Mouse (Mus musculus): ENCODE measurements at regions not wholly inside any gene's neighbourhood (a gene's known extent, or its start where the extent isn't known, plus 50 kb on each side); places are given as distances from the start of the nearest gene placed in this dataset.
A peak's percentile ranks its signal among the peaks of the same experiment; 100 is the strongest.
"Not testable (repeated sequence)": the region's sequence is repeated elsewhere in the genome, so short reads cannot be mapped to it uniquely, and the experiment has no call there.

DNA sequence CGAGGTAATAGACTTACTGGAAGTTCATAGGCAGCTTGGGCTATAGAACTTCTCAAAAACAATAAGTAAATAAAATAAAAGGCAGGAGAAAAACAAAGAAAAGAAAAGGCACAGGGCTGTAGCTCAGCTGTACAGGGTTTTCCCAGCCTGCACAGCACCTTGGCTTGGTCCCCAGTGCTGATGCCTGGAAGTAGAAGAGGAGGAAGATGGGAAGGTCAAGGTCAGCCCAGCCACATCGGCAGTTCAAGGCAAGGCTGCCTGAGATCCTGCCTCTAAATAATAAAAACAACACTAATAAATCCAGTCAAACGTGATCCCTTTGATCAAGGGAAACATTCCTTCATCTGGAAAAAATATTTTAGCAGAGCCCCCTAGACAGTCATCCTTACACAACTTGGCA is 103.1 kb downstream of the Cenpf start:
- no peak for DNase-seq (ENCODE audit: low spot score)

- no peak for DNase-seq (ENCODE audit: low spot score)
Observed at GRCm38 (mm10) chr1:189581427-189581826, 106.5 kb downstream of the Cenpf start.

GRCm38 (mm10) chr1:189579358-189579757 is 108.5 kb downstream of the Cenpf start:
- DNase-seq (ENCODE audit: low spot score): peak; percentile 51

- peak; percentile 38 for DNase-seq (ENCODE audit: low spot score)
Observed at GRCm38 (mm10) chr1:189576311-189577002, 111.4 kb downstream of the Cenpf start.

- no peak for DNase-seq (ENCODE audit: low spot score)
Observed at GRCm38 (mm10) chr1:189575525-189576240, 112.2 kb downstream of the Cenpf start.

DNA sequence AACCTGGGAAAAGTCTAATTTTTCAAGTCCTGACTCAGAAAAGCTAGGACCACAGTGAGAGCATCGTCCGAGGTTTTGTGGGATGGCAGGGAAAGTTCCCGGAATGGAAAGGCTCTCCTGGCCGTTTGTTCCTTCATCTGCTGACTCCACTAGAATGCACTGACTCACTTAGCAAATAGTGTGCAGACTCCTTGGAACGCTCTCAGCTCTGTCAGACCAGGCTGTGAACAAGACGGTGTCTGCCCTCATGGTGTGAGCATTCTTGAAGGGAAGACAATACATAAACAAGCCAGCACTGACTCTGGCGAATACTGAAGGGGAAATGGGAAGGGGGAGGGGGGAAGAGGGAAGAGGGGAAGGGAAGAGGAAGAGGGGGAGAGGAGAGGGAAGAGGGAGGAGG is 121.4 kb downstream of the Cenpf start:
- peak; percentile 36 for DNase-seq (ENCODE audit: low spot score)

GRCm38 (mm10) chr1:189561831-189562230 is 126.1 kb downstream of the Cenpf start:
- DNase-seq (ENCODE audit: low spot score): no peak

GRCm38 (mm10) chr1:189560576-189560975 is 127.3 kb downstream of the Cenpf start:
- no peak for DNase-seq (ENCODE audit: low spot score)

GRCm38 (mm10) chr1:189550851-189551250 is 137.0 kb downstream of the Cenpf start:
- no peak for DNase-seq (ENCODE audit: low spot score)

DNA sequence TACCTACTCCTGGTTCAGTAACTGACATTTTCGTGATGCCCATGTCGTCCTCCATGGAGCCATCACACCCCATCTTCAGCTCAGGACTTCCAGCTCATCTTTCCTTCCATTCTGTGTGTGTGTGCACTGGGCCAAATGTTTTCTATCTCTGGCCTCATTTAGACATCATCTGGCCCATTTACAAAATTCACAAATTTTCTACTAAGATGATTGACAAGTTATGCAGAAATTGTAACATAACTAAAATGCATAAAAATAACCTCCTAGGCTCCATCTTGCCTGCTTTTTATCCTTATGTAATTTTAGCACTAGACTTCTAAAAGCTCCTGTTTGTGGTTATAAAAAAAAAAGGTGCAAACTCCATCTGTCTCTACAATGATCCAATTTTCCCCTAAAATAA is 130.8 kb upstream of the Kcnk2 start:
- DNase-seq (ENCODE audit: low spot score): no peak

DNA sequence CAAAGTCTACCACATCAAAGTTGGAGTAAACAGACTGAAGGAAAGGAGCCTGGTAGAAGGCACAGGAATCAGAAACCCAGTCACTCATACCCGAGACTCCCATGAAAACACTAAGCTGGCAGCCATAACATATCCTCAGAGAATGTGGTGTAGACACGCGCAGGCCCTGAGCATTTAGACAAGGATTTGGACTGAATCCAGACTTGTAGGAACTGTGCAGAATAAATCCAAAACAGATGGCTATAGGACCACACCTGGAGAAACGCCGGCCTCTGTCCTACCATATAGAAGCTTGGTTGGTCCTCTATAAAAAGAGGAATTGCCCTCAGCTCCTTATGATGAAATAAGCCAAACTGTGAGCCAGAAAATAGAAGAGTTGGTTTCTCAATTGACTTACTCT is 124.3 kb upstream of the Kcnk2 start:
- no peak for DNase-seq (ENCODE audit: low spot score)

- no peak for DNase-seq (ENCODE audit: low spot score)
Observed at GRCm38 (mm10) chr1:189515476-189515875, 113.4 kb upstream of the Kcnk2 start.

- no peak for DNase-seq (ENCODE audit: low spot score)
Observed at GRCm38 (mm10) chr1:189513358-189513757, 111.3 kb upstream of the Kcnk2 start.

DNA sequence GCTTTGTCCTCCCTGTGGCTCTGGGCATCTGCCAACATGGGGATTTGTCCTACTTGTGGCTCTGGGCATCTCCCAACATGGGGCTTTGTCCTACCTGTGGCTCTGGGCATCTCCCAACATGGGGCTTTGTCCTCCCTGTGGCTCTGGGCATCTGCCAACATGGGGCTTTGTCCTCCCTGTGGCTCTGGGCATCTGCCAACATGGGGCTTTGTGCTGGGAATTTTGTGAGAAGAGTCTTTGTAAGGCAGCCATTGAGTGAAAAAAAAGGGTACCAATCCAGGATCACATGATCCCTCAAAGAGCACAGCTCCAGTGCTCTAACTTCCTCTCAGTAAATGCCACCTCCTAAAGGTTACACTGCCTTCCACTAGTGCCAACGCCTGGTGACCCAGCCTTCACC is 105.2 kb upstream of the Kcnk2 start:
- not testable (repeated sequence) for DNase-seq (ENCODE audit: low spot score)

DNA sequence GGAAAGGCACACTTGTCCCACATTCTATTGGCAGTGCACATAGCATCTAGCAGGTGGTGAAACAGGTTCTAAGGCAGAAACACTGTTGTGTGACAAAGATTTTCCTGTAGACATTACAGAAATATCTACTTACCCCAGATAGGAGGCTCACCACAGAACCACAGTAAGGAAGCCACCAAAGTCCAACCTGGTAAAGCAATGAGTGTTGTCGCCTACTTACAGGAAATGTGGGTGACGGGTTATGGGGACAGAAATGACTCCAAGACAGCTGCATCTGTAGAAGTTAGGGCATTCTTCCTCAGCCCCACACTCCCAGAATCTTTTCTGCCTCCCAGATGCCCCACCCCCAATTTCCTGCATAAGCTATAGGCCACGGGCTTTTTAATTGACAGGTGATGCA is 97.6 kb upstream of the Kcnk2 start:
- peak; percentile 5 for DNase-seq (ENCODE audit: low spot score)

- DNase-seq (ENCODE audit: low spot score): peak; percentile 78
Observed at GRCm38 (mm10) chr1:189499141-189499540, 97.1 kb upstream of the Kcnk2 start.

DNA sequence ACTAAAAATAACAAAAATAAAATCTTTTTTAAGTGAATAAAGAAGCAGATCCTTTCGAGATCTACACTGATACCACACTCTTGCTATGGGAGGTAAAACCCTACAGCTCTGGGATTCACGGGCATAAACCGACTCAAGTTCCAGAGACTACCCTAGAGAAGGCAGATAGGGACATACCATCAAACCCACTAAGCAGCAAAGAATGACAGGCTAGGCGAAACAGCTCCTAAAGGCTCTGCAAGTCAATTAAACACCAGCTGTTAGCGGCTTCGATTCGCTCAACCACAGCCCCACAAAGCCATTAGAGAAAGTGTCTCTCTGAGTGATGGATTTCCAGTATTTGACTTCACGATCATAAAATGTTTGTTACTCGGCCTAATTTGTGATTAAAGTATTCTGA is 95.0 kb upstream of the Kcnk2 start:
- DNase-seq (ENCODE audit: low spot score): no peak

- DNase-seq (ENCODE audit: low spot score): peak; percentile 6
Observed at GRCm38 (mm10) chr1:189495386-189496150, 93.5 kb upstream of the Kcnk2 start.

- no peak for DNase-seq (ENCODE audit: low spot score)
Observed at GRCm38 (mm10) chr1:189494896-189495295, 92.8 kb upstream of the Kcnk2 start.

GRCm38 (mm10) chr1:189485336-189485735 is 83.3 kb upstream of the Kcnk2 start:
- DNase-seq (ENCODE audit: low spot score): no peak

DNA sequence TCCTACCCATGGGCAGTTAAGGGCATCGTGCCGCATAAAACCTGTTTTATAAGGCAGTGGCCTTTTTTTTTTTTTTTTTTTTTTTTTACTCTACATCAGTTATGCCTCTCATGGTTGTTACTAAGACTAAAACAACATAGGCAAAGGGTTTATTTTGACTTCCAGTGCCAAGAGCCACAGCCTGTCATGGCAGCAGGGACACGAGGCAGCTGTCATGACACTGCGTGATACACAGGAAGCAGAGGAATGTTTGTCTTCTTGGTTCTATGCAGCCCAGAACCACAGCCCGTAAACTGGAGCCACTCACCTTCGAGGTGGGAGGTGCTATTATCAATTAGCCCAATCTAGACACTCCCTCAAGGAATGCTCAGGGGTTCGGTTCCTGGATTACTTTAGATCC is 81.3 kb upstream of the Kcnk2 start:
- DNase-seq (ENCODE audit: low spot score): no peak

GRCm38 (mm10) chr1:189478051-189478450 is 76.0 kb upstream of the Kcnk2 start:
- DNase-seq (ENCODE audit: low spot score): no peak

GRCm38 (mm10) chr1:189476796-189477195 is 74.7 kb upstream of the Kcnk2 start:
- DNase-seq (ENCODE audit: low spot score): no peak
